Mouse (Mus musculus): ENCODE data around the gene Ambra1.

Ambra1 gene

DNA sequence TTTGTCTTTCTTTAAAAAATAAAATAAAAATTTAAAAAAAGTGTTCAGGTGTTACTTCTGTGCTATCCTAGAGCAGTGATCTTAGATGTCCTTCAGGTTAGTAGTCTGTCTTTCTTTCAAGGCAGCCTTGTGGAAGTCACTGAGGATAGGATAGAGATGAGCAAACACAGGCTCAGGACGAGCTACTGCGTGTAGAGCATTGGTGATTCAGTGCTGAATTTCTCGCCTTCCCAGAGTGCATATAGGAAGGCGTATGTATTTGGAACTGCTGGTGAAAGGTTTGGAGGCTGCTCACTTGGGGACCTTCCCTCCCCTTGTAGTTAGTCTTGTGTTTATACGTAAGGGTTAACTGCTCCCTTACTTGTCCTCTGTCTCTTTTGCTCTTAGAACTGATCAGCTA lies 5.3 kb downstream of the Ambra1 start:
- no peak for DNase-seq (ENCODE audit: low spot score)

GRCm38 (mm10) chr2:91739586-91739985 lies 9.7 kb downstream of the Ambra1 start:
- DNase-seq (ENCODE audit: low spot score): no peak

- DNase-seq (ENCODE audit: low spot score): no peak
These were observed 14.8 kb downstream of the Ambra1 start for GRCm38 (mm10) chr2:91744686-91745085.

DNA sequence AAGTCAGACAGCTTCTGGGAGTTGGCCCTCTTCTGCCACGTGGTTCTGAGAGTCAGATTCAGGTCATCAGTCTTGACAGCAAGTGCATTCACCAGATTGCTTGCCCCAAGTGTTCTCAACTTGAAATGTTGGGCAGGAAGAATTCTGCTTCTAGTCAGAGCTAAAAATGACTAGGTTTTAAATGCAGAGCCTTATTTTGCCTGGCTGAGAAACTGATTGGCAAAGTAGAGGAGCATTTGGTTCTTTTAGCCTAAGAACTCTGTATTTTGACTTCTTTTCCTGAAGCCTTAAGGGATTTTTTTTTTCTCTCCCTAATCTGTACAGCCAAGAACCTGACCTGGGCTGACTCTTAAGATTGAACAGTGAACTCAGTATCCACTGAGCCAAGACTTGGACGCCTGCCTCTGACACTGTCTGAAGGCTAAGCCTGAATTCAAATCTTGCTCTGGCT lies 19.9 kb downstream of the Ambra1 start:
- DNase-seq (ENCODE audit: low spot score): no peak

DNA sequence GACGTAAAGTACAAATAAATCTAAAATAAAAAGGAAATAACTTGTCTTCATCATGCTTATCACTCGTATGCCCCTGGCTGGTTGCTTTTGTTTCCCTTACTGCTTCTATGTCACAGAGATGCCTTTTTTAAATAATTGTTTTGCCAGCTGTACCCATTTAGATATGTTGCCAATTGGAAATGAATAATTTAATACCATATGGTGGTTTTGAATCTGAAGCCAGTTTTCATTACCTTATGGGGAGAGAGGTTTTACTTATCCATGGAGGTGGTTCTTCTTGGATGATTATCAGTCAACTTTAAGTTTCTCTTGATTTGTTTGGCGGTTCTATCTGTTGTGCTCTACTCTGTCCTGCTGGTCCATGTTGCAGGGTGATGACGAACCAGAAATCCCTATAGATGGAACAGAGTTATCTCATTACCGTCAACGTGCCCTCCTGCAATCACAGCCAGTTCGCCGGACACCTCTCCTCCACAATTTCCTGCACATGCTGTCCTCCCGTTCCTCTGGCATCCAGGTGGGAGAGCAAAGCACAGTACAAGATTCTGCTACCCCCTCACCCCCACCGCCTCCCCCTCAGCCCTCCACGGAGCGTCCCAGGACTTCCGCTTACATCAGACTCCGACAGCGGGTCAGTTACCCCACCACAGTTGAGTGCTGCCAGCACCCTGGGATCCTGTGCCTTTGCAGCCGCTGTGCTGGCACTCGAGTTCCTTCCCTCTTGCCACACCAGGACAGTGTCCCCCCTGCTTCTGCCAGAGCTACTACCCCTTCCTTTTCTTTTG lies 42.2 kb downstream of the Ambra1 start:
- no peak for DNase-seq (ENCODE audit: low spot score)

DNA sequence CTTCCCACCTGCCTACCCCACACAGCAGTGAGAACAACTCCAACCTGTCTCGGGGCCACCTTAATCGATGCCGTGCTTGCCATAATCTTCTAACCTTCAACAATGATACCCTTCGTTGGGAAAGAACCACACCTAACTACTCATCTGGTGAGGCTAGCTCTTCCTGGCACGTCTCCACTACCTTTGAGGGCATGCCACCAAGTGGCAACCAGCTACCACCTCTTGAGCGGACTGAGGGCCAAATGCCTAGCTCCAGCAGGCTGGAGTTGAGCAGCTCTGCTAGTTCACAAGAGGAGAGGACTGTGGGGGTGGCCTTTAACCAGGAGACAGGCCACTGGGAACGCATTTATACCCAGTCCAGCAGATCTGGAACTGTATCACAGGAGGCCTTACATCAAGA lies 43.4 kb downstream of the Ambra1 start:
- no peak for DNase-seq (ENCODE audit: low spot score)

DNA sequence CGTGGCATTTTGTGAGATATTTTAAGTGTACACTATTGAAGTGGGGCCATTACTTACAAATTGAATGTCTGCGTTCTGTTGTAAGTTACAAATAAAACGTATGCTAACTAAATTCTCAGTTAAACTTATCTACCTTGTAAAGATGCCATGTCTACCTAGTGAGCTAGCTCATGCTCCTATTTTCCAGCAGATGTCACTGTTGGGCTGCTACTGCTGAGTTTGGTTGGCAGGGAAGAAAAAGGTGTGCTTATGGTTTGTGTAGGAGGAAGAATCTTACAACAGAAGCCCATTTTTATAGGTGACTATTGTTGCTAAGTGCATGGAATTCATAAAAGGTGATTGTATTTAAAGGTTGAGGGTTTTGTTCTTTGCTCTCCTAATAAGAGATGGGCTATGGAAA lies 49.2 kb downstream of the Ambra1 start:
- DNase-seq (ENCODE audit: low spot score): no peak

- no peak for DNase-seq (ENCODE audit: low spot score)
These were observed 61.7 kb downstream of the Ambra1 start for GRCm38 (mm10) chr2:91791621-91792020.

GRCm38 (mm10) chr2:91792346-91792745 lies 62.4 kb downstream of the Ambra1 start:
- DNase-seq (ENCODE audit: low spot score): no peak

DNA sequence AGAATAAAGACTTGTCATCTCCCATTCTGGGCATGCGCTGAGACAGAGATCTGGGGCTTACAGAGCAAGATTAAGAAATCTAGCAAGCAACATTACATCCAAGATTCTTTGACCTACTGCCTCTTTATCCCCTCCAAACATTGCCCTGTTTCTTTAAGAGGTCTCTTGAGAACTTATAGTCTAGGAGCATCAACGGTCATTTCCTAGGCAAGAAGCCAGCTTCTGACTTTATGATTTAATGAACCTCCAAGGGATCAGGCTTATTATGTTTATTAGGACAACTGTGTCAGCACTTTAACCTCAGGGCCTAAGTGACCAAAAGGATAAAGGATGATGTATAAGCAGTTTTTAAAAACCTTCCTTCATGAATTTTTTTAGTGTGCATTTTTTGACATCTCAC lies 64.5 kb downstream of the Ambra1 start:
- no peak for DNase-seq (ENCODE audit: low spot score)

DNA sequence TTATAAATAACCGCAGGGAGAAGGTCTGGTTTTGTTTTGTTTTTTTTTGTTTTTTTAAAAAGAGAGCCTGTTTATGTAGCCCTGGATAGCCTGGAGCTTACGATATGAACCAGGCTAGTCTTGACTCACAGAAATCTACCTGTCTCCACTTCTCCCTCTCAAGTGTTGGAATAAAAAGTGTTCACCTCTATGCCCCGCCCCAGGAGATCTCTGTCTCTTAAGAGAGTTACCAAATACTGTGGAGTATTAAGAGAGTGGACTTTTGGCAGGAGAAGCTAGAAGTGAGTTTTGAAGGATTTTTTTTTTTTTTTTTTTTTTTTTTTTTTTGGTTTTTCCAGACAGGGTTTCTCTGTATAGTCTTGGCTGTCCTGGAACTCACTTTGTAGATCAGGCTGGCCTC lies 65.2 kb downstream of the Ambra1 start:
- DNase-seq (ENCODE audit: low spot score): no peak

- DNase-seq (ENCODE audit: low spot score): no peak
These were observed 81.5 kb downstream of the Ambra1 start for GRCm38 (mm10) chr2:91811433-91811832.

GRCm38 (mm10) chr2:91816741-91817140 lies 86.8 kb downstream of the Ambra1 start:
- no peak for DNase-seq (ENCODE audit: low spot score)

DNA sequence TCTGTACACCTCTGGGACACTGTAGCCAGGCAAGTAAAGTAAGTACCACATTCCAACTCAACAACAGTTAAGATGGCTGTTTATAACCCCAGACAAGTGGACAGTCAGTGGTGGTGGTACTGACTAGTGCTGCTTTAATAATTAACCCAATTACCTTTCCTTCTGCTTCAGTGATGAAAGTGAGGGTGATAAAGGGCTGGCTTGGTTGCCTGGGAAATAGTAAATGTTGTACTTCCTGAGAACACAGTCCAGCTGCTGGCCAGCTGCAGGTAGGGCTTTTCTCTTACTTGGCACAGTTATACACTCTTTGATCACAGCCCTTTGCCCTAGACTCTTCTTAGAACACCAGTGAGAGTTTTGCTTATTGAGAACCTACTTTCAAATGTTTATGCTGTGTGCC lies 102.3 kb downstream of the Ambra1 start:
- DNase-seq (ENCODE audit: low spot score): no peak

GRCm38 (mm10) chr2:91834272-91834671 lies 104.3 kb downstream of the Ambra1 start:
- DNase-seq (ENCODE audit: low spot score): no peak

DNA sequence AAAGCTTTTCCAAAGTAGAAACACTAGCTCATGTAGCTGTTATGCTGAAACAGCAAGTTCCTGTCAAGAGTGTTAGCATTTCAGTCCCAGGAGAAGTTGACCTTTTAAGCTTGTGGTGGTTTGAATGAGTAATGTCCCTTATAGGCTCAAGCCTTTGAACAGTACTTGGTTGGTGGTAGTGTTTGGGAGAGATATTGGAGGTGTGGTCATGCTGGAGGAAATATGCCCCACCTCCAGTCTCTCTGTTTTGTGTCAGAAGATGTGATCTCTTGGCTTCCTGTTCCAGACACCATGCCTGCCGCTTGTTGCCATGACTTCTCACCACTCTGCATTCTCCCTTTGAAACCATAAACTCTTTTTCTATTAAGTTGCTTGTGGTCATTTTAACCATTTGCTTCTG lies 105.1 kb downstream of the Ambra1 start:
- no peak for DNase-seq (ENCODE audit: low spot score)

GRCm38 (mm10) chr2:91835631-91836030 lies 105.7 kb downstream of the Ambra1 start:
- no peak for DNase-seq (ENCODE audit: low spot score)

DNA sequence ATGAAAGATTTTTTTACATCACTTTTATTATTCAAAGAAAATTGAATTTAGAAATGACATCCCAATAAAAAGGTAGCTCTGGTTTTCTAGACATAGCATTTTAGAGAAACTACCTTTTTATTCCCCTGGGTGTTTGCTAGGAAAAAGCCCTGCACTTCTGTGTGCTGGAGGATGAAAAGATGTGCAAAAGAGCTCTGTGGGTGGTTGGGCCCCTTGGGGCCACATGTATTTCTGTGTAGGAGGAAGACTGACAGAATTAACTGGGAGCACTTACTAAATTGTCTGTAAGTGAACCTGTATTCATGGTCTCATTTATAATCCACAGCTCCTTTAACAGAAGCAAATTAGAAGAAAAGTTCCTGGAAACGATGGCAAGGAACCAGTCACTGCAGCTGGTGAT lies 114.2 kb downstream of the Ambra1 start:
- DNase-seq (ENCODE audit: low spot score): no peak

GRCm38 (mm10) chr2:91852446-91853191 lies 122.7 kb downstream of the Ambra1 start:
- DNase-seq (ENCODE audit: low spot score): no peak

DNA sequence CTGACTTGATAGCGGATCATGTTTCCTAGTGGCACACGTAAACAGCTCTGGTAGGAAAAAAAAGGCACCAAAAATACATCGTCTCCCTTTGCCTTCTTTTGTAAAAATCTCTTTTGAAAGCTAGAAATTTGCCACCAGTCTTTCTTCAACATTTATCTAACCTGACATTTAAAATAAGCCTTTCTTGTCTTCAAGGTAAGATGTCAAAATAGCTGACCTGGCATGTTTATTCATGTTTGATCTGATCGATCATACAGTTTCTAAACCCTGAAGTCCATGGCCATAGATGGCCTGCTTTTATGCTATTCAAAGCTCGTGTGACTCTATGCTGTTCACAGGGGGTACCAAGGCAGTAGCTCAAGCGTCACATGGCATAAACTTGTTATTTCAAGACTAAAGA lies 124.6 kb downstream of the Ambra1 start:
- no peak for DNase-seq (ENCODE audit: low spot score)

- no peak for DNase-seq (ENCODE audit: low spot score)
These were observed 127.0 kb downstream of the Ambra1 start for GRCm38 (mm10) chr2:91856958-91857357.

GRCm38 (mm10) chr2:91859423-91859822 lies 129.5 kb downstream of the Ambra1 start:
- no peak for DNase-seq (ENCODE audit: low spot score)

DNA sequence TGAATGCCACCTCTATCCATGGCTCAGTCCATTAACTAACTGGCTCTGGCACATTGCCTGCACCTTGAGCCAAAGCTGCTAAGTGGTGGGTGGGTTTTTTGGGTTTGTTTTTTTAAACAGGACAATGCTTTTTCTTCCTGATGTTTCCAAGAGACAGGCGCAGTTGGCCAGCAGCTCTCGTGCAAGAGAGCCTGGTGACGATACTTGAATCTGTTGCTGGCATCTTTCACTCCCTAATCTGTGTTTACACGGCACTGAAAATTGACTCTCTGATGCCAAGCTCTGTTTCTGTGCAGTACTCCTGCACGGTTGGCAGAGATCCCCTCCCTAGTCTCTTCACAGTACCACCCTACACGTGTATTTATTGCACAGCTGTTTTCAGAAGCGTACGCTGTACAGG lies 140.8 kb downstream of the Ambra1 start:
- DNase-seq (ENCODE audit: low spot score): peak; percentile 6

- no peak for DNase-seq (ENCODE audit: low spot score)
These were observed 141.3 kb downstream of the Ambra1 start for GRCm38 (mm10) chr2:91871225-91871624.
